Mouse (Mus musculus): ENCODE measurements around the gene Ccr2.
"Not testable (repeated sequence)": the region's sequence is repeated elsewhere in the genome, so short reads cannot be mapped to it uniquely, and the experiment has no call there.

Ccr2 gene

DNA sequence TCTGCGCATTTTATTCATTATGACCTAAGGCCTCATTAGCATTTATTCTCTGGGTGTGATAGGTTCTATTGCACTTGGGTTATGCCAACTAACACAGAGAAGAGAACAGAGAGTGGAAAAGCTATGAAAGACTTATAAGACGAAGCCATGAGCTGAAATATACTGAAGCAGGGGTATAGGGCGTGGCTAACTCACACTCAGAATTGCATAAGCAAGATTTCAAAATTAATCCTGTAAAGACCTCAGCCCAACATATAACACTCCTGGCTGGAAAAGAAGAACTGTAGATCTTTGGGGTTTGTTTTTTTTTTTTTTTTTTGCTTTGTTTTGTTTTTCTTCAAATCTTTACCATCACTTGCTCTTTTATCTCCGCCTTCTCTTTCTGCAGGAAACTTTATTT lies at the start of gene Ccr2:
TSS of gene Ccr2 (plus strand) at position 228 of the 400 bp plus-strand sequence.
- DNase-seq, result no peak

DNA sequence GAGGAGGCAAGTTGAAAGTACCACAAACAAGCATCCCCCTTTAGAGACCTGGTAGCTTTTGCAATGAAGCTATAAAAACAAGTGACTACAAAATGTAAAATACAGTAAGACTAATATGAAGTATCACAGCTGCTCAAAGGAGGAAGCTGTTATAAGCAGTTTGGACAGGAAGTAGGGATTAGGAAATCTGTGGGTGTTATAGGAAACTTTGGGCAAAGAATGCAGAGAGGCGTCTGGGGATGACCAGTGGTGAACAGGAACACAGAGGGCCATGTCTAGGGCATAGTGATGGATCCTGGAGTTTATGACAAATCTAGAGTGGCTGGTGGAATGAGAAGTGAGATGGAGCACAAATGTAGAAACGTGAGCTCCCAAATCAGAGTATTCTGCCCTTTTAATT lies 48.2 kb upstream of the Ccr2 start:
- no peak for DNase-seq

DNA sequence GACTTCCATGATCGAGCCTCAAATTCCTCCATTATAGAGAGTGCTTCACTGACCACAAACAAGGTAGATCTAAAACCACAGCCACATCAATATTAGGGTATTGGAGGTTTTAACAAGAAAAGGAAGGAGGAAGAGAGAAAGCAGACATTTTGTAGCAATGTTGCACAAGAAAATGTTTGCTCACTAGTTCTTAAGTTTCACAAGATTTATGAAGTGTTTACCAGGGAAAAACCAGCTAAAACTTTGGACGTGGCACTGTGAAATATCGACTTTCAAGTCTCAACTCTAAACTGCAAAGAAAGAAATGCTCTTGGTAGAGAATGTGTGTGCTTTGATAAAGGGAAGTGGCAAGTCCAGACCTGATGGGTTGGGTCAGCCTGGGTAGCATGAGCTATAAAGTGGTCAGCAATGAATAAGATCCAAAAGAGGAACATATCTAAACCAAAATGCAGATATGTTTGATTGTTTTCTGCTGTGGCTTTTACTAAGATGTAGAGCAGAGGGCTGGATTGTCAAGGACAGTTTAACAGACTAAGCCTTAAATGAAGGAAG lies 45.5 kb upstream of the Ccr2 start:
- no peak for DNase-seq

DNA sequence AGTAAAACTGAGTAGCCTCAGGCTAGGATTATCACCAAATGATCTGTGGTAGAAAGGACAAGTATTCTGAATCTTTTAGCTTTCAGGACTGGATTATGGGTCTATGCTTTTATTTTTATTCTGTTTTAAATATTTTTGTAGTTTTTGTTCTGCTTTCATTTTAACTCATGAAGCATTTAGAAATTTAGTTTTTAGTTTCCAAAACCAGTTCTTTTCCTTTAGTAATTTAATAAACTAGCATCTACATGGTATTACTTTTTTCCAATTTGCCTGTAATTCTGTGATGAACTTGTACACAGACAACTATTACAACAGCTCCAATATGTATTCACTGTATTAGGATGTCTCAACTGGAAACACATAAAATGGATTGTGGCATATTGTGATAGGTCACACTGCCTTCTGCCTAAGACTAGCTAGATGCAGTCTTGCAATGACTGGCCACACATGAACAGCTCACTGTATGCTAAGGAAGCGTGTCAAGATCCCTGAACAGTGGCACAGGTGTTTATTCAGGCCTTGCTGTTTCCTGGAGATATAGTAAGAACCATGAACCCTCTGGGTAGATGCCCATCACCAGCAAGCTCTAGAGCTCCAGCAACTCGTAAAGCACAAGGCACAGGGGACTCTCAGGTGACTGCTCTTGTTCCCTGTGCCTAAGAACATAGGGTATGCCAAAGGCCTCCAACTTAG lies 41.9 kb upstream of the Ccr2 start:
- DNase-seq, result no peak

DNA sequence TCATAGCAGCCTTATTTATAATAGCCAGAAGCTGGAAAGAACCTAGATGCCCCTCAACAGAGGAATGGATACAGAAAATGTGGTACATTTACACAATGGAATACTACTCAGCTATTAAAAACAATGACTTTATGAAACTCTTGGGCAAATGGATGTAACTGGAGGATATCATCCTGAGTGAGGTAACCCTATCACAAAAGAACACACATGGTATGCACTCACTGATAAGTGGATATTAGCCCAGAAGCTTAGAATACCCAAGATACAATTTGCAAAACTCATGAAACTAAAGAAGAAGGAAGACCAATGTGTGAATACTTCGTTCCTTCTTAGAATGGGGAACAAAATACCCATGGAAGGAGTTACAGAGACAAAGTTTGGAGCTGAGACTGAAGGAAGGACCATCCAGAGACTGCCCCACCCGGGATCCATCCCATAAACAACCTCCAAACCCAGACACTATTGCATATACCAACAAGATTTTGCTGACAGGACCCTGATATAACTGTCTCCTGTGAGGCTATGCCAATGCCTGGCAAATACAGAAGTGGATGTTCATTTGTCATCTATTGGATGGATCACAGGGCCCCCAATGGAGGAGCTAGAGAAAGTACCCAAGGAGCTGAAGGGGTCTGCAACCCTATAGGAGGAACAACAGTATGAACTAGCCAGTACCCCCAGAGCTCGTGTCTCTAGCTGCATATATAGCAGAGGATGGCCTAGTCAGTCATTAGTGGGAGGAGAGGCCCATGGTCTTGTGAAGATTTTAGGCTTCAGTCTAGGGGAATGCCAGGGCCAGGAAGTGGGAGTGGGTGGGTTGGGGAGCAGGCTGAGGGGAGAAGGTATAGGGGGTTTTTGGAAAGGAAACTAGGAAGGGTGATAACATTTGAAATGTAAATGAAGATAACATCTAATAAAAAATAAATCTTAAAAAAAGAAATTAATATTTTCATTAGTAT lies 40.0 kb upstream of the Ccr2 start:
- not testable (repeated sequence) for DNase-seq

DNA sequence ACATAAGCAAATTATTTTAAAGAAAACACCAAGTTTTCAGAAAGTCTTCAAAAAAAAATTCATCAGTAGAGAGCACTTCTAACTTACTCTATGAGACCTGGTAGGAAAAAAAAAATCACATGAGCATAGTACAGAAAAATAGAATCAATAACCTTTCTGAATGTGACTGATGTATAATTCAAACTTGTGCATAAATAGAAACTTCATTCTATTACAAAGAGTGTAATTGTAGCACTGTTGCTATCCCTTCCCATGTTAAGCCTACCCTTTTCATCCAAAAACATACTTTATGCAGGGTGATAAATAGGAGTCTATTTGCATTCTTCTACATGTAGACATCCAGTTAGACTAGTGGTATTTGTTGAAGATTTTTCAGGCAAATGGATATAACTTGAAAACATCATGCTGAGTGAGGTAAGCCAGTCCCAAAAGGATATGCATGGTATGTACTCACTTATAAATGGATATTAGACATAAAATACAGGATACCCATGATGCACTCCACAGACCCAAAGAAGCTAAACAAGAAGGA lies 35.1 kb upstream of the Ccr2 start:
- DNase-seq, result no peak

DNA sequence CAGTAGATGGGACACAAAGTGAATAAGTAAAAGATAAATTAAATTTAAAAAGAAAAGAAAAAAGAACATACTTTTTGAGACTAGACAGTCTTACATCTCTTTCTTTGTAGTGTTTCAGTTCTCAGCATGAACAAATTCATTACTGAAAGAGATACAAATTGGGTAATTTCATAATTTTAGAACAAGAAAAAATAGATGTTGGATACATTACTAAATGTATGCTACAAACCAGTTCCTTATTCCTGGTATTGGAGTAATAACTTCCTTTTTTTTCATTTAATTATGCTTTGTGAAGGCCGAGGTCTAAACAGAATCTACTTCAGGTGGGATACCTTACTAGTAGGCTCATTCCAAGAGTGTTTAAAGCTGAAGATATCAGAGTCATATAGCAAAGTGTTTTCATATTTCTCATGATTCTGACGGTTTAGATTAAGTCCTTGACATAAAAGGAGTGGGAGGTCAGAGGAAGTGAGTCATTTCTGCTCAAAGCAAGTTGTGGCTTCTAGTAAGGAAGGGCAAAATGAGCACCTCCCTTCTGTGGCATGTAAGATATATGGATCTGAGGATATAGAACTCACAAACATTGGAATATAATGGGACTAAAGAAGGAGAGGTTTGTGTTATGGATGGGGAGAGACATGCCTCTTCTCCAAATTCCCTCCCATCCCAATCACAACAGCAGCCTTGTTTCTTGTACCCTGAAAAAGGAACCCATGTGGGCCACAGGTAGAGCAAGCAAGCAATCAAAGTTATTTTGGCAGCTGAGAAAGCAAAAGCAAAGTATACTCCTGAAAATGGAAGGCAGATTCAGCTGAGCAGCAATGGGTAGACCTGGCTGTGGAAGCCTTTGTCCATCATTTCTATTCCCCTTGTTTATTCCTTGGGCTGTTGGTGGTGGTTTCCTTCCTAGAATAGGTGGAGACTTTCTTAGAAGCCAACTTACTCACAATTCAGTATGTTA lies 33.4 kb upstream of the Ccr2 start:
- no peak for DNase-seq

DNA sequence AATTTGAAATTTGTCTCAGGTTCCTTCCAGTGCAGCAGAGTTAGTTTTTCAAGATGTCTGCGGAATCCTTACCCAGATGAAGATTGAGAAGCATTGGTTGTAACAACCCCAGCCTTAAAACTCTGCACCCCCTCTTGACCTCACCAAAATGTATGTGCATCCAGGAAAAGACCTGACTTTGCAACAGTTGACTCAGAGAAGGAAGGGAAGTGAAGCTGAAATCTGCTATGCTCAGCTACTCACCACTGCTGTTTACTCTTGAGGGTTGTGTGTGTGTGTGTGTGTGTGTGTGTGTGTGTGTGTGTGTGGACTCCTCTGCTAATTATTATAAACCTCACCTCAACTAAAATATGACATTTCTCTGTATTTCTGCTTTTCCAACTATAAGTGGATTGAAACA lies 30.2 kb upstream of the Ccr2 start:
- peak; percentile 3 to 11 for DNase-seq

DNA sequence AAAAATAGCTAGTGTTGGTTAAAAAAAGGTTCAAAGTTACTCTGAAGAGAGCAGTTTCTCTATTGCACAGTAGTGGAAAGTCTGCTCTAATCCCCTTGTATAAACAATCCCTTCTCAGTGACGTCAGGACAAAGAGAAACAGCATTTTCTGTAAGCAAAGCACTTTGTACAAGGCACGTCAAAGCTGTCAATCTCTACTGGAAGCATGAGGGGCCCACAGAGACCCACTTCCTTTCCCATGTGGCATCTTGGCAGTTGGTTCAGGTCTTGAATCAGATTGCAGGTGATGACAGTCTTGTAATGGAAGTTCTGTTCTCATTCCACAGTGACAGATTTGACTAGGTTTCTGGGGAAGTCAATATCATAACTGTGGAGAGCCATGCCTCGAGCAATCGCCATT lies 21.9 kb upstream of the Ccr2 start:
- no peak for DNase-seq

DNA sequence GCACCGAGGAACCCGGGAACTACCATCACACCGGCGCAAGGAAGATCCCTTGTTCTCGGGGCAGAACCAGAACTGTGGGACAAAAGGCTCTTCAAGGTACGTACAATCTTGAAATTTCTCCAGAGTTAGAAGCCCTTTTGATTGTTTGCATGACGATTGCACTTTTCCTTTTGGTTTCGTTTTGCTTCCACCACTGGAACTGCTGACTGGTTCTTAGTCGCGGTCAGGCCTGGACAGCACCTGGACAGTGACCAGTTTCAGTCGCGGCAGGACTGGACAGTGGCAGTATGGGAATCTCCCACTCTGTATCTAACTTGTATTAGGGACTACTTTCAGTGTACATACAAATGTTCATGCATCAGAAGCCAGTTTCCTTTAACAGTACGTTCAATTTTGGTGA lies 21.3 kb upstream of the Ccr2 start:
- not testable (repeated sequence) for DNase-seq

DNA sequence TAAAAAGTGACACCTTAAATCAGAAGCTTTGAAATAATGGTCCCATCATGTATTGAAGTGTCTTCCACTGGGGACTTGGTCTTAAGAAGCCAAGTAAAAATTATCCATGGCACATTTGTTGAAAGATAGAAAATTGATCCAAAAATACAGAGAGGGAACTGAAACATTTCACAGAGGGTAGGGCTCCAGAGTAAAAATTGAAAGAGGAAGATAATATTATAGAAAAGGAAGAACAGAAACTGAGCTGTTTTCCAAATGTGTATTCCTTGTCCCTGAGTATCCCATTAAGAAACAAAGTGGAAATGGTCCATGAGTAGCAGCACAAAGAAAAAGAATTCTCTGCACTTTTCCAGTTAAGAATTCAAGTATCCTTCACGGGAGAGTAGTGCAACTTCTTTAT lies 11.3 kb upstream of the Ccr2 start:
- no peak for DNase-seq

DNA sequence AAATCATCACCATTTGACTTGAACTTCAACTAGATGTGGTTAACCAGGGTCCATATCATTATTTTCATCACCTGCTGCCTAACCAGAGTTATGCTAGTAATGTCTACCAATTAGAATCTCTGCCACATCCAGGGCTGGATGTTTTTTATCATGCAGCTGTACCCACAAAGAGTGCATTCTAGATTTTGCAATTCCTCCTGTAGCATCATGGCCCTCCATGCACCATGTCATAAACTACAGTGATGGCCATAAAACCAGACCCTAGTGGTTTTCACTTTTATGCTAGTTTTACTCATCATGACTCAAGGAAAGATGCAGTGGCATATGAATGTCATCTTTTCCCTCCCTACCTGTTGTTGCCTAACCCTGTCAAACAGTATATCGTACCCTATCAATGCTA lies 2.6 kb upstream of the Ccr2 start:
- no peak for DNase-seq

DNA sequence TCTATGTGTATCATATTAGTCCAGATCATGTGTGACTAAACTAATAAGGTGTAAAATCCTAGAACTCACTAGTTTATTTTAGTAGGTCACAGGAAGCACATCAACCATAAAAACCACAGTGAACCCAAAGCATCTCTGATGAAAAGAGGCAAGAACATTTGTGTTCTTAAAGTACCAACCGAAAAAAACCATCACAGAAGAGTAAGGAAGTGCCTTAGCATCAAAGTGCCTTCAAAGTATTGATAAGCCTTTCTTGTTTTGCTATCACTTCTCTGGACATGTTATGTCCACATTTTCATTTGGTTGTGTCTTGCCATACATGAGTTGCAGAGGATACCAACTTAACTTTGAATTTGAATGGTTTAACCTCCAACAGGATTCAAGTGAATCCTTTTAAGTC lies 1.4 kb upstream of the Ccr2 start:
- DNase-seq, result no peak

DNA sequence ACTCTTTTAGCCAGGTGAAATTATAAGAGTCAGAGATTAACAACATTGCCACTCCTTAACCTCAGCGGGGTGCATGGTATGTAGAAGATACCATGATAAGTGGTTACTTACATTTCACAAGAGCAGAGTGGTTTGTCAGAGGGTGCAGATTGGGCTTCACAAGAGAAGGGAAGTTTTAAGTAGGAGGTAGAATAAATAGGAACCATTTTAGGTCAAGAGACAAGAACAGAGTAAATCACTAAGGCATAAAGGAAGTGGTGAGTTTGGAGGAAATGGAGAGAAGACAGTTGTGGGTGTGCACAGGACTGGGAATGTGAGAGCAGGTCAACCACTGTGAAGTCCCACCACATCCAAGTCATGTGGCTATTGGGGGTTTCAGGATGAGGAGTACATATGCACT lies 1.4 kb downstream of the Ccr2 start:
- DNase-seq, result no peak

DNA sequence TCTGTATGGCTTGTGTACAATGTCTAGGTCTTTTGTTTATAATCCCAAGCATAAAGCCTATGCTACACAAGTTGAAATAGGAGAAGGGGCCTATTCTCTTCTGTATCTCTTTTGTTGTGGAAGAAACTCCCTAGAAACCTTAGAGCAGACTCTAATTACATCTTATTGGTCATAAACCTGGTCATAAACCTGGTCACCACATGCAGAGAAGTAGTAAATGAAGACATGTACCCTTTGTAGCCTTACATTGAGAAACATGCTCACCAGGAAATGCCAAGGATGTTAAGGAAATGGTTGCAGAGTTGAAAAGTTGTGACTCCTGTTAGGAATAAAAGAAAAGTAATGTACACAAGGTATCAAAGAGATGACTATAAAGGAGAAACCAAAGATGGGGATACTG lies 3.4 kb downstream of the Ccr2 start:
- DNase-seq, result no peak

DNA sequence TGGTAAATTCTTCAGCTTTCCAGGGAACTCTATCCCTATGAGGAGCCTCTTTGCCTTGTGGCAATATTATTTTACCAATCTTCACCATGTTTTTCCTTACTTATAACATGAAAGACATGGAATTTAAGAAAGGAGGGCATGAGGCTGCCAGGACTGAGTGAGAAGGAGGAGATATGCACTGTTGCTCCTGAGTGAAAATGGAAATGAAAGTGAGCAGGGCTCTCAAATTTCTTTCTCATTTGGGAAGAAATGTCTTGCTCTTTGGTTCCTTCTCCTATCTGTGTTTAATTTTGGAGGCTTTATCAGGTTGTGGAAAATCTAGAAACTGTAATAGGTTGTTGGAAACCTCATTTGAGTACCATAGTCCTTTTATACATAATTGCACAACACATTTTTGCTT lies 5.5 kb downstream of the Ccr2 start:
- no peak for DNase-seq

DNA sequence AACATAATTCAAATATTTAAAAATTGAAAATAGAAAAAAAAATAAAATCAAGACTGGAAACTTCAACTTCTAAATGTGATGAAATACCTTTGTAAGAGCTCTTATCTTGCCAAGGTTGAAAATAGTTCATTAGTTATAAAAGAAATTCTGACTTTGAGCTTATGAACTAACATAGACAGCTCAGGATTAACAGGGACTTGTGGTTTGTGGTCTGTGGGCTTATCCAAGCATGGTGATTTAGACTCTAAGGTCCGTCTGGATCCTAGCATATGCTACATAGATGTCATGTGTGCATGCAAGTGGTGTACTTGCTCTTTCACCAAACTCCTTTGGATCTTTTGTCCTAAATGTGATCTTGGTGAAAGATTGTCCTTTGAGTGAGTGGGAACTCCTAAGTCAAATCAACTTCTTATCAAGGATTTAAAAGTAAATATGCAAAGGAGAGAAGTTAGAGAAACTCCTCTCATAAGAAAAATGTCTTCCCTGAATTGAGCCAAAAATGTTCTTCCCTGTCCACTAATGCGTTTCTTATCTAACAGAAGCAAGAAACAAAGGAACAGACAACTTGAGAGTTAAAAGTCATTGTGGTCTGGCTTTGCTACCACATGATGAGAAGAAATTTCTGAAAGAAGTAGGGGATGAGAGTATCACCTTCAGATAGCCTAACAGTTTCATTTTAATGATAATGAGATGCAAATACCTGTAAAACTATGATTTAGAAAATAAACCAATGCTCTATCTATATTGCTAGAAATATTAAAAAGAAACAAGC lies 6.8 kb downstream of the Ccr2 start:
- DNase-seq, result no peak

DNA sequence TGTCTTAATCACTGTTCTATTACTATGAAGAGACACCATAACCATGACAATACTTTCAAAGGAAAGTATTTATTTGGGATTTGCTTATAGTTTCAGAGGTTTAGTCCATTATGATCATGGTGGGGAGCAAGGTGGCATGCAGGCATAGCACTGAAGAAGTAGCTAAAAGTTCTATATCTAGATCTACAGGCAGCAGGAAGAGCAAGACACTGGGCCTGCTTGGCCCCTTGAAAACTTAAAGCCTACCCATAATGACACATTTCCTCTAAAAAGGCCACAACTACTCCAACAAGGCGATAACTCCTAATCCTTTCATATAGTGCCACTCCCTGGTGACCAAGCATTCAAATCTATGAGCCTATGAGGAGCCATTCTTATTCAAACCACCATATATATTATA lies 10.2 kb downstream of the Ccr2 start:
- DNase-seq, result no peak

DNA sequence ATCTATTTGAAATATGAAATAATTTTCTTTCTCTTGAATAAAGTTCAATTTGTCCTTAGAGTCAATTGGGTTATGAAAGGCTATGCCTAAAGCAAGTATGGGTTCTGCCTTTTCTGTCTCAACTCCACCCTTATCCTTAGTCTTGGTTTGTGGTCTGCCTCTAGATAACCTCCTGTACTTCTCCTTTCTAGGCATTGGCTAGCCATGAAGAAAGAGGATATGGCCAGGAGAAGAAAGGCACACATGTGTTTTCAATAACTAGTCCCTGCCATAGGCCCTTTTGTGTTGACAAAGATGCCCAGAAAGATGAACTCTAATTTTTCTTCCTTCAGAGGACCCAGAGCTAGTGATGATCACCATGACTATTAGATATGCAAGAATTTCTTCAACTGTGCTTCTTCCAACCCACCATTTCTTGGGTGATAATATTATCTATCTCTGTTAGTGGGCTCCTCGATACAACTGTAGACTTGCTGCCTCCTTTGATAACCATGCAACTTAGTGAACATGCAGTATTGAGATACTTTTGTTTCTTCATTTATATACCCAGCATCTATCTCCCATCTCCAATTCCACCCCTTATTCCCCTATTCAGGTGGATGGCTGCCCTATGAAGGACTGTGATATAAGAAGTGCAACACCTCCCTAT lies 11.0 kb downstream of the Ccr2 start:
- no peak for DNase-seq

DNA sequence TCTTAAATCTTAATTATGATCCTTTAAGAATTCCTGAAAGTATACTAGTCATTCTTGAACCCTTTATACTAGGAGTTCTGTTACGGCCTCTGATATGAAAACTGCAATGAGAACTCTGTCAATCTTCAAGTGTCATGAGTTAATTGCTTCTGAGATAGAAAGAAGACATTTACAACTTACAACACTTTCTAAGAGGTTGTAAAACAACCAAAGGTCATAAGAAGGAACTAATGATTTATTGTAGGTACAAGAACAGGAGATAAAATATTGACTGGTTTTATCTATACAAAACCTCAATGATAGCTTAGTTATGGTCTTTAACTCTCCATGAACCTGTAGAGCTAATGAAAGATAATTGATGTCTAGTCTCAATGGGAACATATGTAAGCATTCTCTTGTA lies 12.0 kb downstream of the Ccr2 start:
- DNase-seq, result no peak

DNA sequence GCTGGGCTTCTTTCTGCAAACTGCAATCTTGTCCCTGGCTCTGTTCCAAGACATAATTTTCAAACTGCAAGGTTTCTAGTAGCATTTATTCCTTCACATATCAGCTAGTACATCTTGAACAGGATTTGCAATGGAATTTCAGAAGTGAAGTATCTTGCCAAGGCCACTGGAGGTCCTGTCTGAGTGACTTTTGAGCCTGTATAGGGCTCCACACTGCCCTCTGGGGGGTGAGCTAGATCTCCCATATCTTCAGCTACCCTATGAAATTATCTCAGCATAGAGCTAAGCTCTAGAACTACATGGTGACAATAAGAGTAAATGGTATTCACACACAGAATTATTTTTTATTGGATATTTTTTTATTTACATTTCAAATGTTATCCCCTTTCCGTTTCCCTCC lies 16.7 kb downstream of the Ccr2 start:
- peak in 1 of 2 experiments; percentile 68 for DNase-seq

All from kidney, postnatal 36 days (tissue).